Mouse (Mus musculus) left cerebral cortex, postnatal 25 days (tissue): ENCODE results near the gene Orai1. TPM values are rescaled to one million over a fixed set of nuclear protein-coding genes. Genes with fewer than 3 reads are reported as not detected.
"Not testable (repeated sequence)": the region's sequence is repeated elsewhere in the genome, so short reads cannot be mapped to it uniquely, and the experiment has no call there.

Source experiments
- DNase-seq, 2 experiments: peaks; one replicate each; pipeline ENCODE4 v3.0.0; 2022; ENCODE audit warnings: low spot score in 2 of 2, mixed read lengths in 1 of 2
- intact Hi-C: fragments of 180-260 bp; cut with DNase I; formaldehyde crosslinking; loops from one replicate; pipeline ENCODE4 v1.15.1; 2025
- total RNA-seq, 2 experiments: library from RNA; stranded (reverse); gene quantifications; 2 replicates each; pipeline ENCODE4 v1.2.3; 2021

The Orai1 gene
- total RNA-seq, 2 experiments from 2014 or later, result 8.3 to 10.3 TPM

DNA sequence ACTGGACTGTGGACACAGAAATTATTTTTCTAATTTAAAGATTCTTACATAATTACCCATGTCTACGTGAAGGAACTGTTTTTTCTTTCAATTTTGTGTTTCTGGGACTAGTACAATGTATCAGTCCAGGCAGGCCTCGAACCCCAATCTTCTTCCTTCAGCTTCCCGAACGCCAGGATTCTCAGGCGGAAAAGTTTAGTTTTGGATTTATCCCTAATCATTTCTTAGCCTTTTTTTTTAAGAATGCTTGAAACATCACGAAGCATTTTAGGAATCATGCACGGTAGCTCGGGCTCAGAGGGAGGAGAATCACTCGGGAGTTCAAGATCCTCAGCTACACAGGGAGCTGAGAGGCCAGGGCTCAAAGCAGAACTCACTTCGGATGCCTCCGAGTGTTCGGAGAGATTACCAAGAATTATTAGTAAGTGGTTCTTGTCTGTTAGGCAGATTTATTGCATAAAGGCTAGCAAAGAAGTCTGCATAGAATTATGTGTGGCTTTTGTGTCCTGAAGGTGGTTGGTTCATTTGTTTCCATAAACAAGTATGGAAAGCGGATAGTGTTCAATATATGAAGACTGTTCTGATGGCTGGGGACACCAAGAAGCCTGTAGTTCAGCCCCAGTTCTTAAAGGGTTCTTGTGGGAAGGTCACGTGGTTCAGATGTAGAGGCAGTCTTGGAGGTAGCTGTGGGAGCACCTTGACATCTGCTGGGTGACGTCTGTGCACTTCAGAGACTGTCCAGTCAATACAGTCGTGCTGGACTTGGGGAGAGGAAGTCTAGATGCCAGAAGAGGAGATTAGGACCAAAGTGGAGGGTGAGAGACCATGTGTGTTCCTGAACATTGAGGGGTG is 43.6 kb downstream of the Orai1 start:
- intact Hi-C loops, result loop anchor here (5.0 kb wide), 1 partner anchor 169 kb away; no protein-coding TSS in a partner anchor
- no peak for DNase-seq

DNA sequence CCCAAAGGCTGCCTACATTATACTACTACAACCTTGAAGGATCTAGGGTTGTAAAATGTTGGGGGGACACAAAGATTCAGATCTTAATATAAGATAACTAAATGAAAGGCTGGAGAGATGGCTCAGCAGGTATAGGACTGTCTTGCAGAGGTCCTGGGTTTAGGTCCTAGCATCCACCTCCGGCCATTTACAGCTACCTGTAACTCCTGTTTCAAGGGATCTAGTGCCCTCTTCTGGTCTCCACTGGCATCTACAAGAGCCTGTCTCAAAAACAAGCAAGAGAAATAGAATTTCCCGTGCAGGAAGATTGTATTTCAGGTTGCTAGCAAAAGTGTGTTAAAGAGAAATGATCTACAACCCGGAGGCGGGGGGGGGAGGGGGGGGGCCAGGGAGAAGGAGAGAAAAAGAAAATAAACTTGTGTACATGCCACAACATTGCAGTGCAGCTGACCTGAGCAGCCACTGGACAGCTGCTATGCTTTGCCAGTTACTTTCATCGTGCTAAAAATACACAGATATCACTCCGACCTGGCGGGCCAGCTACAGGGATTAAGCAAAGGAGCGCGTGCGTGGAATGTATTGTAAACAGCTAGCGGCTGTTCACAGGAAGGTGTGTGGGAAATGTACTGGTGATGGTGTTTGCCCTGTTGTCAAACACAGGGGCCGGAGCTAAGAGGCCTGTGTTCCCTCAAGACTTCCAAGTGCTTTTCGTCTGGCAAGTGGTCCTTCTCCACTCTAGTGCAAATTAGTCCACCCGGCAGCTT is 45.1 kb downstream of the Orai1 start:
- DNase-seq, result peak in 1 of 2 experiments; percentile 63
- intact Hi-C loops, result loop anchor here (5.0 kb wide), 2 partner anchors 72 to 167 kb away; partner anchors contain the start of gene Rhof

DNA sequence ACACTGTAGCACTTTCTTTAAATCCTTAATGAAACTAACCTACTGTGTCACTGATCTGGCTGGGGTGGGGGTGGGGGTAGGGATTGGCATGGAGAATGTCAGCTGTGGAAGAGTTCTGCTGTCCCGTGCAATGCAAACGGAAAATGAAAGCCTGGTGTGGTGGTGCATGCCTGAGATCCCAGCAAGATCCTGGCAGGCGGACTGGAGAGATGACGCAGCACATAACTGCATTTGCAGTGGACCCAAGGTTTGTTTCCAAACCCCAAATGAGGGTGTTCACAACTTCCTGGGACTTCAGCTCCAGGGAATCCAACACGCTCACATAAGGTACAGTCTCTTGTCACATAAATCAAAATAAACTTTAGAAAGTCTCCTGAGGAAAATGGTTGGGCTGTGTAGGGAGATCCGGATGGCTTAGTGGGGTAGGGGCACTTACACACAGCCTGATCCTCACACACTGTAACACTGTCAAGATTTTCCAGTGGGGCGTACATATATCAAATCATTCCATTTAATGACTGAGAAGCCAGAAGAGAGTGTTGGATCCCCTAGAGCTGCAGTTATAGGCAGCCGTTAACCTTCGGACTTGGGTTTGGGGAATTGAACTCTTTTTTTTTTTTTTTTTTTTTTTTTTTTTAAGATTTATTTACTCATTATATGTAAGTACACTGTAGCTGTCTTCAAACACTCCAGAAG is 46.0 kb downstream of the Orai1 start:
- DNase-seq, result no peak
- intact Hi-C loops, result loop anchor here (5.0 kb wide), 1 partner anchor 71 kb away; the partner anchor contains the start of gene Rhof

DNA sequence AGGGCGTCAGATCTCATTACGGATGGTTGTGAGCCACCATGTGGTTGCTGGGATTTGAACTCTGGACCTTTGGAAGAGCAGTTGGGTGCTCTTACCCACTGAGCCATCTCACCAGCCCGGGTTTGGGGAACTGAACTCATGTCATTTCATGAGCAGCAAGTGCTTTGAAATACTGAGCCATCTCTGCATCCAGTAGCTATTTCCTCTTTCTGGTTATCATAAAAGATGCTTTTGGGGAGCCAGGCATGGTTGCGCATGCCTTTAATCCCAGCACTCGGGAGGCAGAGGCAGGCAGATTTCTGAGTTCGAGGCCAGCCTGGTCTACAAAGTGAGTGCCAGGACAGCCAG is 46.5 kb downstream of the Orai1 start:
- intact Hi-C loops, result loop anchor here (5.0 kb wide), 1 partner anchor 71 kb away; the partner anchor contains the start of gene Rhof
- not testable (repeated sequence) for DNase-seq

DNA sequence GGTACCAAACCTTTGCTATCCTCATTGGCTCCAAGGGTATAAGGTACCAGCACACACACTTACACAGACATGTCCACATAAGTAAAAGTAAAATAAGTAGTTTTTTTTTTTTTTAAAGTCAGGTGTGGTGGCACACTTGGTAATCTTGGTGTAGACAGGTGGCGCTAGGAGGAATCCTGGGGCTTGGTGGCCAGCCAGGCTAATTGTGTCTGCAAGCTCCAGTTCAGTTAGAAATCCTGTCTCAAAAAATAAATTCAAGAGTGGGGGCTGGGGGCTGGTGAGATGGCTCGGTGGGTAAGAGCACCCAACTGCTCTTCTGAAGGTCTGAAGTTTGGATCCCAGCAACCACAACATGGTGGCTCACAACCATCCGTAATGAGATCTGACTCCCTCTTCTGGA is 48.3 kb downstream of the Orai1 start:
- DNase-seq, result no peak
- intact Hi-C loops, result loop anchor here (5.0 kb wide), 1 partner anchor 69 kb away; the partner anchor contains the start of gene Rhof

DNA sequence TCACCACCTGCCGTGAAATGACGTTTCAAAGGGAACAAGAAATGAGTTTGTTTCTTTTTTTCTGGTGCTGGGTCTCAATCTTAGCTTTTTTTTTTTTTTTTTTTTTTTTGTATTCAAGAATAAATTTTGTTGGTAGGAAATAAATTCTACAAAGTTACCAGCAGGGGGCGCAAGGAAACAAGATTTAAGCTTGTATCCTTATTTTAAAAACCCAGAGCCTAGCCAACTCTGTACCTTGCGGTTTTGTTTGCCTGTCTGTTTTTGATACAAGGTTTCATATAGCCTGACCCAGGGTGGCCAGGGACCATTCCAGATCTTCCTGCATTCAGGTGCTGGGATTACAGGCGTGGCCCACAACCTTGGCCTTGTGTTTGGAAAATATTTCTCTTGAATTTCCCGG is 49.3 kb downstream of the Orai1 start:
- DNase-seq, result peak; percentile 59 to 76
- intact Hi-C loops, result loop anchor here (1.0 to 5.0 kb wide), 3 partner anchors 51 to 107 kb away; partner anchors contain the start of gene Rhof

DNA sequence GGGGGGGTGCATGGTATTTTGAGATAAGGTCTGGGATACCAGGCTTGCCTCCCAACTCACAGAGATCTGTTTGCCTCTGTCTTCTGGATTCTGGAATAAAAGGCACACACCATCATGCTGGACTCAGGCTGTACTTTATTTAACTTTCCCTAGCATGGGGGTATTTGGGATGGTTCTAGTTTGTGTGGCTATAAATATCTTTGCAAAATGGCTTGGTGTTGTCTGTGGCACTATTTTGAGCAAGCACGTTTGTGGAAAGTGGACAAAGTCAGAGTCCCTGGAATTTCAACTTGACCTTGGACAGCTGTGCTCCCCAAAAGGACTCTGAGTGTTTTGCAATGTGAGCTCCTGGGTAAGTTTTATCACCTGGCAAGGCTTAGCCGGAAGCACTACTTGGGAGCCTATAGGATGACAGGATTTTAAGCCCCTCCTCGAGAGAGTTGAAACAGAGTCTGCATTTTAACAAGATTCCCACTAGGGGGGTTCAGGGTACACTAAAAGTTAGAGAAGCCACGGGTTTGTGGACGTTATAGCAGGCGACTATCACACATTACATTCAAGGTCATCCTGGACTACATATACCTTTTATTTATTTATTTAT is 52.6 kb downstream of the Orai1 start:
- intact Hi-C loops, result no loop called here
- DNase-seq, result no peak

DNA sequence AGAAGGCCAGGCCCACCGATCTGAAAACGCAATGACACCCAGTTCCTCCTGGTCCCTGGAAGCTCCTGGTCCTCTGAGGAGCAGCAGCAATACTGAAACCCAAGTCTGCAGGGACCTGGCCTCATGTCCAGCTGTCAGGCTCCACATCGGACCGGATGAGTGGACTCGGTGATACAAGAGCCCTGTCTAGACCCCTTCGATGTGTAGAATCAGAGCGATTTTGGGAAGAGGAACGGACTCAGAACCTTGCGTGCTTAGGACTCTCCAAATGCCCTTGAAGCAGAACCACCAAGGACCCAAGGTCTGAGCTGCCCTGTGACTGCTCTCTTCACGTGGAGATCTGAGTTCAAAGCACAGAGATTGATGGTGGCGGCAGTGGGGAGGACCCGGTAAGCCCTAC is 53.2 kb downstream of the Orai1 start, which contains the start of gene Tmem120b:
TSS of gene Tmem120b (plus strand) at position 301 of the 400 bp plus-strand sequence.
- DNase-seq, result no peak
- intact Hi-C loops, result no loop called here

DNA sequence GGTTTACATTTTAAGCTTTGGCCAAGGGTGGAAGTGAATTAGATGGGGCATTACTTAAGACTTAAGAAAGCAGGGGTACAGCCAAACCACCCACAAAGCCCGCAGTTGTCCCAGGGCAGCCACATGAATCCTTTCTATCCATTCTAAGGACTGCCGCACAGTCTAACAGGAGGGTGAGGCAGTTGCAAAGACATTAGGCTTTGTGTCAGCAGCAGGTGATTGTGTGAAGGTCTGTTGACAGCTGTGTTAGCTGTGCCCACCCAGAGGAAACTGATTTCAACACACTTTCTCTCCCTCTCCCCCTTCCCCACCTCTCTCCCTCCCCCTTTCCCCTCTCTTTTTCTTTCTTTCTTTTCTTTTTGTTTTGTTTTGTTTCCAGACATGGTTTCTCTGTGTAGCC is 53.8 kb downstream of the Orai1 start:
- intact Hi-C loops, result no loop called here
- DNase-seq, result no peak

DNA sequence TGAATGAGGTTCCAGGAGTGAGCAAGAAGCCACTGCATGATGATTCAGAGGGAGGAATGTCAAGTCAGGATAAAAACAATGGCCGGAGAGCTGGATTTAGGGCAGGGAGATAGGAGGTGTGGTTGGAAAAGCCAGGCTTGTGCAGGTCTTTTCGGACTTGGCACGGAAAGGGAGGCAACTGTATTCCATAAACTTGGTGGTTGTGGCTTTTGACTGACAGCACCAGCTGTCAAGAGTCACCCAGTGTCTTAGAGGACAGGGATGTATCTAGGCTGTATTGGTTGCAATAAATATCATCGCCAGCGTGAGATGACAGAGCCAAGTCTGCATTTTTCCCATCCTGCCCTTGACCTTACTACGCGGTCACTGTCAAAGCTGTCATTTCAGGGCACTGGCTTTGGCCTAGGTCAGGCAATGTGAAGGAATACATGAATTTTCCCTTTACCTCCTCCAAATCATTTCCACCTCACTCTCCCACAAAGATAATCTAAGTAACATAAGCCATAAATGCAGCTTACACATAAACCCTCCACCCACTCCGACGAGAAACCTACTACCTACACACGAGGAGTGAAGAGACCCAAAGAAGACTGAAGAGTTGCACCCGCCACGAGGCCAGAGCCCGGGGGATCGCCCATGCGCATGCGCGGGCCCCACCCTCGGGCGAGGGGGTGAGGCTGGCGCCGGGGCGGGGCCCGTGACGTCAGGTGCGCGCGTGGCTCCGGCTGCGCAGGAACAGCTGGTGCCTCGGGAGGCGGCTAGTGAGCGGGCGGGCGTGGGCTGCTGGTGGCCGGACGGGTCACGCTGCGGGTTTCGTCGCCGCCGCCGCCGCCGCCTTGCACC is 60.9 kb downstream of the Orai1 start:
- intact Hi-C loops, result no loop called here
- DNase-seq, result peak; percentile 93 to 94

DNA sequence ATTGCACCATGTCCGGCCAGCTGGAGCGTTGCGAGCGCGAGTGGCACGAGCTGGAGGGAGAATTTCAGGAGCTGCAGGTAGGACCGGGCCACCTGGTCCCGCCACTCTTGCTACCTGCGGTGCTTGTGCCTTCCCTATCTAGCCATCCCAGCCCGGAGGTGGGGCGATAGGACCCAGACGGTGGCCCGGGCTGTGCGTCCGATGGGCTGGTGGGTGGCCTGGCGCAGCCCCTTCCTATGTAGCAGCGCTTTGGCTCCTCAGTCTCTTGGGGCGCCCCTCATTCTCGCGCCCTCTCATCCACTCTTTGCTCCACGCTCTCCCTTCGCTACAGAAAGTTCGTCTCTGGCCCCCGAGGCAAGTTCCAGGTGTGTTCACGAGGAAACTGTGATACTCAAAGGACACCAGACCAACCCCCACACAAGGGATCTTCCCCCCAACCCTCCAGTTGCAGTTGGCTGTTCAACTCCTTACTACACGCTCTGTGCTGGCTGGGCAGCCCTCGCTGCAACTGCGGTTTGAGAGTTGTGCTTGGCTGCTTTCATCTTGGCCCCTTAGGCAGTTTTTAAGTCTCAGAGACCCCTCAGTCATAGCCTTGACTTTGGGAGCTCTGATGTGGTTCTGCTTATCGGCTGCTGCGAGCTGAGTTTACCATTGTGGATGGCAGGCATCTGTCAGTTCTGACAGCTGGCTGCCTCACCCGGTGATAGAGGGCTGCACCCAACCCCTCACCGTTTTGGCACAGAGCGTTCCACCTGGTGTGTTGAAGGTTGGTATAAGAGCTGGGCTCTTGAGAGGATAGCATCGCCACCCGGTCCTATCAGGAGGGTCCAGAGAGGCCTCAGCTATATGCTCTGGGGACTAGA is 61.8 kb downstream of the Orai1 start:
- peak in 1 of 2 experiments; percentile 31 for DNase-seq

DNA sequence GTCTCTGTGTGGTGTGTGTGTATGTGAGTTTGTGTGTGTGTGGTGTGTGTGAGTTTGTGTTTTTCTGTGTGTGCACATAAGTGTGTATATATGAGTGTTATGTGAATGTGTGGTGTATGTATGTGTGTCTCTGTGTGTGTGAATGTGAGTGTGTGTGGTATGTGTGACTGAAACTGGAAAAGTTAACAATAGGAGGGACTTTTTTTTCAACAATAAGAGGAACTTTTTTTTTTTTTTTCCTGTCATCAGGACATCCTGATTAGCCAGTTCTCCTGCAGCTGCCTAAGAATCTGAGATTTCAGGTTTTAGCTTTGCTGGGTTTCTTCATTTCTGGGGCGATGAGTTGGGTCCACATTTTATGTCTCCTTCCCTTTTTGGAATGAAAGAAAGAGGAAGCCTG is 64.7 kb downstream of the Orai1 start:
- intact Hi-C loops, result no loop called here
- no peak for DNase-seq

More for the DNA sequence above, 61.8 kb downstream of the Orai1 start:
- intact Hi-C loops, result no loop called here

DNA sequence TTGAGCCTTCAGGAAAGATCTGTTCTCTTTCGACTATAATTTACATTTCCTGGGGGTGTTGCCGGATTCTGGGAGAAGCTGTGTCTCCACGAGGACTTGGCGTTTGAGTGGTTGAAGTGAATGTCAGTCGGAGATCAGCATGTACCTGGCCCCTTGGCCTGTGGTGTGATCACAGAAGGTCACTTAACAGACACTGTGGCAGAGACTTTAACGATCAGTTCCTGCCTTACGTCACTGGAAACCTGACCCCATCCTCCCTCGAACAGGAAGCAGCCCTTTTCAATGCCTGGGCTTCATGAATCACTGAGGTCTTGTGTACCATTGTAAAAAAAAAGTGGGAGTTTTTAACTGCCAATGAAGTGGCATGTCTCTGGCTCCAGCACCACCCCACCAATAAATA is 65.2 kb downstream of the Orai1 start:
- no peak for DNase-seq
- intact Hi-C loops, result no loop called here

Other genes with a start within 250 kb of the Orai1 start
- 100 to 1,000 TPM; 256 to 266 TPM for gene Camkk2, start 235.7 kb upstream of the Orai1 start, total RNA-seq
- 100 to 1,000 TPM; 221 to 225 TPM for gene Anapc5, start 193.7 kb upstream of the Orai1 start, total RNA-seq
- 10 to 100 TPM; 55.5 to 56.3 TPM for gene Rnf34, start 165.0 kb upstream of the Orai1 start, total RNA-seq
- 10 to 100 TPM; 26.2 to 26.5 TPM for gene Kdm2b, start 25.3 kb upstream of the Orai1 start, total RNA-seq
- under 1 TPM in 1 of 2 experiments, not detected in 1; 0.73 TPM for gene Morn3, start 31.9 kb downstream of the Orai1 start, total RNA-seq
- gene Tmem120b, start 53.3 kb downstream of the Orai1 start, total RNA-seq, result 10 to 100 TPM; 14.3 to 17.1 TPM
- 10 to 100 TPM; 48.6 to 55.2 TPM for gene Rhof, start 117.6 kb downstream of the Orai1 start, total RNA-seq
- 10 to 100 TPM; 27.0 to 32.1 TPM for gene Setd1b, start 127.1 kb downstream of the Orai1 start, total RNA-seq
- gene Psmd9, start 154.3 kb downstream of the Orai1 start, total RNA-seq, result 10 to 100 TPM; 26.2 to 27.7 TPM
- not detected for gene Hpd, start 167.7 kb downstream of the Orai1 start, total RNA-seq
- gene Wdr66, start 237.0 kb downstream of the Orai1 start, total RNA-seq, result 1 to 10 TPM; 3.6 to 4.7 TPM